Mouse (Mus musculus): ENCODE results near the gene Xpr1.

Gene Xpr1

DNA sequence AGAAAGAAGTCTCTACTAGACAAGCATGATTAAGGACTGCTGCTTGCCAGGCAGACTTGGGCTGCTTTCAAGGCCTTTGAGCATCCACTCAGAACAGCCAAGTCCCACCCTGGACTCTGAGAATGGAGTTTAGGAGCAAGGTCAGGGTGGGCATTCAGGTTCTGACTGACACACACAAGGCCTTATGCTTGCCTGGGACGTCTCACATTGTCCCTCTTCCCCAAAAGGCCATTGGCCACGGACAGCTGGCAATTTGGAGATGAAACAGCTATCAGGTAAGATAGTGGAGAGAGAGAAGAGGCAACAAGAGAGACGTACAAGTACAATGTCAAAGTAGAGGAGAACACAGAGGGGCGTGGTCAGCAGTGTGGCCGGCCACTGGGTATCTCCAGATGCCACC lies 165.6 kb downstream of the Xpr1 start:
- DNase-seq (ENCODE audit: low read depth, low spot score) = no peak

DNA sequence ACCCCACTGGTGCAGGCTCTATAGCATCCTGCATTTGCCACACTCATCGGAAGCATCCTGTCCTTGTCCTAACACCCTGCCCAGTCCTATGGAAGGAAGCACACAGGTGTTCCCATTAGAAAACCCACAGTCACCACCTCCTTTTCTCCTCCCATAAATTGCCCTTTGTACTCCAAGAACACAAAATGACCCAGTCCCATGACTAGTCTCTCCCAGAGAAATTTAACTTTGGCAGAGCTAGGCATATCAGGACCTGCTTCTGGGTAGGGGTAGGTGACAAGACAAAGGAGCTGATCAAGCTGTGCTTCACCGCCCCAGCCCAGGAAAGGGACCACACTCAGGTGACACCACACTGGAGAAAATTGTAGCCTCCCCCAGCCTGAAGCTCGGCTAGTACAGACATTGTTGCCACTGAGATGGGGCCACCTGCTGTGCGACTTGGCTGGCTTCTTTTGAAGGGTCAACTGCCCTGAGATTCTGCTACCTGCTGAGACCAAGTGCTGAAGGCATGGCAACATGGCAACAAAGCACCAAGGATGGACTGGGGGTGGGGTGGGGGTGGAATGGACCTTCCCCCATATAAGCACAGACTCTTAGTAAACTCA lies 166.6 kb downstream of the Xpr1 start:
- DNase-seq (ENCODE audit: low read depth, low spot score) = no peak

DNA sequence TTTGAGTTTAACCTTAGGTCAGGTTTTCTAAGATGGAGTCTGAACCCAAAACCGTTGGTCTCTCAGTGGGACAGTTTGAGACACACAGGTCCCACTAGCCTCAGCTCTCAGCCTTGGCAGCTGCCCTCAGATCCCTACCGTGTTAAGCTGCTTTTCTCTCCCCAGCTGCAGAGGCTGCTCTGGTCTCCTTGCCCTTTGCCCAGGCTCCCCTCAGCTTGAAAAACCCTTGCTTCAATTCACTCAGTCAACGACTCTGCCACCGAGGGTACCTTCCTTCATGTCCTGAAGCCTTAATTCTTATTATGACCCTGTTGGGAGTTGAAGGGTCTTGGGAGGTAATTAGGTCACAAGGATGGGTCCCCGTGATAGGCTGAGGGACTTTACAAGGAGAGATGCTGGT lies 167.3 kb downstream of the Xpr1 start:
- DNase-seq (ENCODE audit: low read depth, low spot score) = no peak

DNA sequence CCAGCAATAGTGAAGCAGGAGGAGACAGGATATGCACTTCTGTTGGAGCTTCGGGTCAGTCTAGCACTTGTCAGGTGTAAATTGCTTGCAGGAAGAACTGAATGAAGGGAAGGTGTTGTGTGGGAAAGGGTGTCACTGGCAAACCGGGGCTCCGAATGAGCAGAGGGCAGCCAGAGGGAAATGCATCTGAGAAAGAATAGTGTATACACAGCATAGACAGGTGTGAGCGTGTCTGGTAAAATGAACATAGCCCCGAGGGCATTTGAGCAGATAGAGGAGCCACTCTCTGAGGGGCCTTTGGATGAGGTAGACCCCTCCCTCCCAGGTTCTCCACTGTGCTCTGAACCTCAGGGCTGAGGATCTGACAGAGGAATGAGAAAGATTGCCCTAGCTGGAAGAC lies 169.2 kb downstream of the Xpr1 start:
- DNase-seq (ENCODE audit: low read depth, low spot score) = no peak

DNA sequence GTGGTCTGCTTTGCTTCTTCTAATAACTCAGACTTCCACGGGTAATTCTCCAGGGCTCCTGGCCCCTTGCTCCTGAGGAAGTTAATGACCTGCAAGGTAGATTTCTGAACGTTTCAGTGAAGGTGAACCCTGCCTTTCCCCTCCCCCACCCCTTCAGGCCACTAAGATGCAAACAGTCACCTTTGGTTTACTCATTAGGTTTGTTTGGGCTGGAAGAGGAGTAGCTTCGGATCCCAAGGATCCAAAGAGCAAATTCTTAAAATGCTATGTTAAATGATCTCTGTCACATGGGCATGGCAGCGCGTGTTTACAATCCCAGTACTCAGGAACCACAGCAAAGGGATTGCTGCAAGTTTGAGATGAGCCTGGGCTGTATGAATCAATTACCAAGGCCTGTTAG lies 169.8 kb downstream of the Xpr1 start:
- DNase-seq (ENCODE audit: low read depth, low spot score) = no peak

DNA sequence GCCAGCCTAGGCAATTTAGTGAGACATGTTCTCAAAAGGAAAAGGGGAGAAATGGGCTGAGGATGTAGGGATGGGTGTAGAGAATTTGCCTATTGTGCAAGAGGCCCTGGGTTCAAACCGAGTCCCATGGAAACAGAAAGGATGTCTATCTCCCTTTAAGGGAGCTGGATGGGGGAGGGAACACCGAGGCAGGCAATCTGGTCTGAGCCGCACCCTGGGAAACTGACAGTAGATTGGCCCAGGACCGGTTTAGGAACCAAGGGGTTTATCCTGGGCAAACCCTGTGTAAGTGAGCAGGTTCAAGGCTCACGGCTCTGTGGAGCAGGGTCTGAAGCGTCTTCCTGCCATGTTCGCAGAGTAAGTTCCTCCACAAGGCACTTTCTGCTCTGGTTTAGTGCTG lies 171.7 kb downstream of the Xpr1 start:
- DNase-seq (ENCODE audit: low read depth, low spot score) = no peak

DNA sequence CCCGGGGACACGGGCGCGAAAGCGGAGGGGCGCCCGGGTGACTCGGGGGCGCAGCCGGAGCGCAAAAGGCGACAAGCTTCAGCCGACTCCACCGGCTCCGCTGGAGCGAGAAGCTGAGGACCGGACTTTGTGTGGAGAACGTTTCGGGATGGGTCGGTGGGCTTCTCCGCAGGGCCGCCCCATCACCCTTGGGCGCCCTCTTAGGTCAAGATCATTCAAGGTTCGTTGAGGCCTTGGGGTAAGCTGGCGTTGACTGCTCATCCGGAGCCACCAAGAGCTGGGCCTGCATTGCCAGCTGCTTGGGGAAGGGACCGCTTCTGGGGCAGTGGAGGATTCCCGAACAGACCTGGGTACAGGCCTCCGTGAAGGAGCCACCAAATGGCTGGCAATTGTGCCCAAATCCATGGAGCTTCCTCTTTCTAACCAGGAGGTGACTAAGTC lies 172.4 kb downstream of the Xpr1 start:
- no peak for DNase-seq (ENCODE audit: low read depth, low spot score)

DNA sequence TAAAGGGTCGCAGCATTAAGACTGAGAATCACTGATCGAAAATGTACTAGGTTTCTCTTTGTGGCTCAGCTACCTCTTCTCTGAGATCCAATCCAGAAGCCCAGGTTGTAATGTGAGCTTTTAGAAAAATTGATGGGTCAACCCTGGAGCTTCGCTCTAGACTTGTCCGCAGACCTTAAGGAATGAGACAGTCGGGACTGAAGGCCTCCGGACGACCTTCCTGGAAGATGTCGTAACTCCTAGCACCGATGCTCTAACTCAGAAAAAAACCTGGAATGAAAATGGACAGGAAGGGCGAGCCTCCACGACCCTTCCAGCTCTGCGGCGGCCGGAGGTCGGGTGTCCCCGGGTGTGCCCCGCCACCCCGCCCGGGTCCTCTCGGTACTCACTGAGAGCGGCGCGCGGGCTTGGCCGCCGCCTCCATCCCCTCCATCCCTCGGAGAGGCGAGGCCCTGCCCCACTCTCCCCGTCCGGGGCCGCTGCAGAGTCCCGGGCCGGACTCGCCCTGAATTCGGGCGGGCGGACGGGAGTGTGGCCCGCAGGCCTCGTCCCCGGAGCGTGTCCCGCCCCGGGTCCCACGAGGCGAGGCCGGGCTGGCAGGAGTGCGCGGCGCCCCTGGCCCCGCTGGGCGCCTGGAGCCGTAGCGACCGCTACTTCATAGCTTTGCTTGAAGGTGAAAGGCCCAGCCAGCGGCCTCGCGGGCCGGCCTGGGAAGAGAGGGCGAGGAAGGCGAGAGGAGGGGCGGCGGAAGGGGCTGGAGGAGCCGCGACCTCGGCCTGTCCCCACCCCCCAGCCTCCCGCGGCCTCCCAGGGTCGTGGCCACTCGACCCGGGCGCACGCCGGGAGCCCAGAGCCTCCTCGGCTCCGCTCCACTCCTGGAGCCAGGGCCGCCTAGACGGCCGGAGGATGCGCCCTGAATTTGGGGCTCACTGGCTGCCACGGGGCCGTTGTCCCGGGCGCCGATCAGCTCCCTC lies 173.1 kb downstream of the Xpr1 start, which contains the start of gene BC034090:
TSS of gene BC034090 (minus strand) at position 648 of the 974 bp plus-strand sequence.
- no peak for DNase-seq (ENCODE audit: low read depth, low spot score)

DNA sequence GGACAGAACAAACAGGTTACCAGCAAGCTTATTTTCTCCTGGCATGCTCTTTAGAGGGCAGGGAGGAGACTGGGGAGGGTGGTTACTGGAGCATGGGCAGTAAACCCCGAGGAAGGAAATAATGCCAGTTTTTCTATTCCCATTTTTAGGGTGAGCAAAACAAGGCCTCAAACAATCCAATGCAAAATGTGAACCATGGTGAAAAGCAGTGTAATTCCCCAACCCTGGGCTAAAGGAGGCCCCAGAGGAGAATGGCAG lies 174.8 kb downstream of the Xpr1 start:
- DNase-seq (ENCODE audit: low read depth, low spot score) = no peak

DNA sequence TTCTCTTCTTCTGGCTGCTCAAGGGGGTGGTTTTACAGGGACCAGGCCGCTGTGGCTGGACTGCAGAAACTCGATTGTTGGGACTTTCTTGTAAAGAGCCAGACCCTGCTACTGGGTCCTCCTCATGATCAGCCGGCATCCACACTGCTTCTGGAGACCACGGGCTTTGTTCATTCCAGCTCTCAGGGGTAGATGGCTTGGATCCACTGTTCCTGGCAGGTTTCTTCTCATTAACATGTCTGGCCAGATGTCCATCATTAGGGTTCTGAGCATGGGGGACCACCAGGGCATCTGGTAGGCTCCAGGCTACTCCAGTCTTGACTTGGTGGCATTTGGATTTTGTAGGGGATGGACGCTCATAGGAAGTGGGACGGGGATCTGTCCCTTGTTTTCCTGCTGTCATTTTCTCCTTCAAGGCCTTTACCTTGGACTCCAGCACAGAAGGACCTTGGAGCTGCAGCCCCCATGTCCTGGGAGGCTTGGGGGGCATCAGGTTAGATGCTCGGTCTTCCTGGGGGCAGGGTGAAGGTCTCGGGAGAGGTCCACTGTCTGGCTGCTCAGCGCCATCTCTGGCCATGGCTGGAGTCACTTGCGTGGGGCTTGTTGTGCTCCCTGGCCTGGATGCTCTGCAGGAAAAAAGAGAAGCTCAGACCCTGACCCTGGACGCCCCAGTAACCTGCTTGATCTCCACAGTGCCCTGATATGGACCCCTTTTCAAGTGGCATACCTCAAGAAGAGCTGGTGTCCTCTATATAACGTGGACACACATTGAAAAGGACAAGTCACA lies 175.3 kb downstream of the Xpr1 start:
- no peak for DNase-seq (ENCODE audit: low read depth, low spot score)

DNA sequence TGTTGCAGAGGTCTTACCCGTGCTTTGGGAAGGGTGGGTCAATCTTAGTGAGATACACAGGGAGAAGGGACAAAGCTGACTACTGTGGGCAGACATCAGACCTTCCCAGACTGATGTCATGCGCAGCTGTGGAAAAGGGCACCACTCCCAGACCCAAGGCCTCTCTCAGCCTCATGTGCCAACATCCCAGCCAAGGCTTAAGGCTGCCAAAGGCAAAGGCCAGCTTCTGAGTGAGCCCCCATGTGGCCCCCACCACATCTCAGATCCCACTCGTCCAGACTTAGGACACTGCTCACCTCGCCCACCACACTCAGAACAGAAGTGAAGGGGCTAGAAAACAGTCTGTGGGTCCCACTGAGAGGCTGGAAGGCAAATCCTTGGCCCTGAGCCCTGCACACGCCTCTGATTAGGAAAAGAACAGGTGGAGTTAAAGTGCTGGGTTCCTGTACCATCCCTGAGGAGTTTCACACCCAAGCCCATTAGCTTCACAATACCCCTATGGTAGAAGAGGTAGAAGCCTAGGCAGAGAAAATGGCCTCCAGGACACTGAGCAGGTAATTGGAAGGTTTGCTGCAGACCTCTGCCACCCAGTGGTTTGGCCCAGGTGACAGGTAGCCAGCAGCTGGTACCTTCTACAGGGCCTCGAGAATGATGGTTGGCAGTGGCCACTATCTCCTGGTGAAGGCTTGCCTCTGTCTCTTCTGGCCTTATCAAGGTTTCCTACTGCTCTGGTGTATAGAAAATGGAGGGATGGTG lies 177.1 kb downstream of the Xpr1 start:
- DNase-seq (ENCODE audit: low read depth, low spot score) = no peak

DNA sequence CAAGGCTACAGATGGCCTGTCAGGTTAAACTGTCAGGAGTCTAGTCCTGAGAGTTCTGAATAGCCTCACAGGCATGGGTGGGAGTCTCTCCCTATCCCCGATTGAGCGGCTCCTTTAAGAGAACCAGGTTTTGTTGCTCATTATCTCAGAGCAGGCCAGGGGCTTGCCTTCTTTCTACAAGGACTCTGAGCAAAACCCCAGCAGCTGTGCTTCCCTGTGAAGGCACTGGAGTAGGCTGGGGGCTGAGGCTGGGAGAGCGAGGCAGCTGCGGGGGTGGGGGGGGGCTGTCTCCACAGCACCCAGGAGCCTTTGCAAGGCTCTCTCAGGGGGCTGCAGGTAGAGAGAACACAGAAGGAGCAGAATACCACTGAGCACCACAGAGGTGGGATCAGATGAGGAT lies 178.0 kb downstream of the Xpr1 start:
- DNase-seq (ENCODE audit: low read depth, low spot score) = no peak

DNA sequence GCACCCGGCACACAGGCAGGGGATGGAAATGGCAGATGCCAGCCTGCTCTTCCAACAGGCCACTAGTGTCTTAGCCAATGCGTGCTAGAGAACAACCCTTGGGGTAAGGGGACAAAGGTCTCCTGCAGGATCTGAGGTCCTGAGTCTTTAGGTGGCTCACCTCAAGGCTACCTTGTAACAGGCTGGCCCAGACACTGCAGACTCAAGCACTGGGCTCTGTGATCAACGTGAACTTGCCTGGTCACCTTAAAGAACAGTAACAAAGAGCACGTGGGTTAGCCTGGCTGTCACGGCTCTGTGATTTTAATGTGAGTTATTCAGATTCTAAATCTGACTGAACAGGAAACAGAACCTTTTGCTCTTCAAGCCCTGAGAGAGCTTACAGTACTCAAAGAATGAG lies 179.1 kb downstream of the Xpr1 start:
- no peak for DNase-seq (ENCODE audit: low read depth, low spot score)

DNA sequence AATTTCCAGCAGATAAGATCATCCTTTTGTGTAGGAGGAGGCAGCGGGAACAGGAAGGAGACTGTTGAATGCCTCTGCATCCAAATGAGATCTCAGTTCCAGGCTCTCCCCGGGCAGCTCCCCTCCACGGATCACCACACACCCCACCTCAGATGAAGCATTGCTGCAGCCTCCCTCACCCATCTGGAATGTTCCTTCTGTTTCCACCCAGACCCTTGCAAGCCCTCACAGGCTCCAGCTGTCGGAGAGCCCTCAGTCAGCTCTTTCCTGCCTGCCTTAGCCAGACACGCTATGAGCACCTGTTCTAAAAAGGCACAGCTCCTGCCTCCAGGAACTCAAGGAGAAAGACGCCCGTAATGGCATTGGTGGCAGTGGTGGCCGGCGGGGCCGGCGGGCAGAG lies 179.8 kb downstream of the Xpr1 start:
- DNase-seq (ENCODE audit: low read depth, low spot score) = no peak

DNA sequence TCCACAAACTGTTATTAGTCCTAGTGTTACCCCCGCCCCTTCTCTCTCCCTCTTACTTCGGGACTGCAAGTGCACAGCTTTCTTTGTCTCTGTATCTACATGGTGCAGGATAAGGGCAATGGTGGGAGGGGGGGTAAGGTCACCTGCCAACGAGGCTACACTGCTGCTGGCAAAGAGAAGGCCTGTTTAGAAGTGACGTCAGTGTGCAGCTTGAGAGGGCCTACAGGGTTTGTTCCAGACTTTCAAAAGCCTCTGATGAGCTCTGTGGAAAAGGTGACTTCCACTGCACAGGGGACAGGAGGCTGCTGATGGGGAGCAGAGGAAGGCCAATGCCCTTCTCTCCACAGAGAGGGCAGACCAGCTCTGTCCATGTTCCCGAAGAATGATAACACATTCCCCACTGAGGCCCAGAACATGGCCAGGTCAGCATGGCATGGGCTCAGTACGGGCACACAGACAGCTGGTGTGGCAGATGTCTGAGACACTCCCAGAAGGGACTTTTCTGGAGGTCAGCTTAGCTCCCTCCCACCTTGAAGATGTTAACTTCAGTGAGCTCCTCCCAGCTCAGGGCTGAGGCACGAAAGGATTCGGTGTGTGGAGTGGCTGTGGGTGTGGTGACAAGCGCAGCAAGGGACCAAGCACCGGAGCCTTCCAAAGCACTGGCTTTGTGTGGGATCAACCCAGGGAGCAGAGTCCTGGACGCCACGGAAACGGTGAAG lies 180.8 kb downstream of the Xpr1 start:
- no peak for DNase-seq (ENCODE audit: low read depth, low spot score)

DNA sequence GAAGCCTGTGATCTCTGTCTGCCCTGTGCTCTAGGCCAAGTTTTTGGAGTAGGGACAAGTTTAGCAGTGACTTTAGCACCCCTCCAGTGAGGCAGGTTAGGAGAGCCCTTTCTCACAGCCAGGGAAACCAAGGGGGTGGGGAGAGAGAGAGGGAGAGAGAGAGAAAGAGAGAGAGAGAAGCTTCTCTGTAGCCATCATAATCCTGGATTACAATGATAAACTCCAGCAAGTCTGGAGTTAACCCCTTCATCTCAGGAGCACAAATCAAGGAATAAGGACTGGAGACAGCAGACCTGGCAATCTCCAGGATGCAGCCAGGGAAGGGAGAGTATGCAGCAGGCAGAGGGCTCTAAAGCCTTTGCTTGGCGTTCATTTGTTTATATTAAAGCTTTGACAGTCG lies 181.6 kb downstream of the Xpr1 start:
- DNase-seq (ENCODE audit: low read depth, low spot score) = no peak

DNA sequence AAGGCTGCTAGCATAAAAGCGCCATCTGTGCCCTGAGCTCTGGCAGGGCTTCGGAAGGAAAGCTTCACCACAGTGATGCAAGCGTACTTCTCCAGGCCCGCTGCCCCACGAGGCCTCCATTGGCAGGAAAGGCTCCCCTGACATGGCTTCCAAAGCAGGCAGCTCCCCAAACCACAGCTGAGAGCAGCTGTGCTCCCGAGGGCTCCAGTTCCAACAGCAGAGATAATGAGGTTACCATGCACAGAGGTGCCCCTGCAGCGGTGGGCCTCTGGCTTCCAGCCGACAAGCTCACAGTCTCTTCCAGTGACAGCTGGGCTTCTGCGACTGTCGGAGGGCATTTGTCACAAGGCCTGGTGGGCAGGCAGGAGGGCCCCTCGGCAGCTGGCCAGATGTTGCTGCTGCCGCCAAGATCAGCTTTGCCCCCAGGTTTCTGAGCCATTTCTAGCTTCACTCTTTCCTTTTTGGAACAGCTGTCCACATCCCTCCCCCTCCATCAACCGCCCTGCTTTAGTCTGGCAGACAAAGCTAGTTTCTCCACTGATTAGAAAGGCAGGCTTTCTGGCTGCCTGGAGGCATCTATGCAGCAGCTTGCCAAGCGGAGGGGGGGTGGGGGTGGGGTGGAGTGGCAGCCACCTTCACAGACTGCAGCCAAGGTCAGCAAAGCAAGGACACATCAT lies 183.1 kb downstream of the Xpr1 start:
- DNase-seq (ENCODE audit: low read depth, low spot score) = no peak

DNA sequence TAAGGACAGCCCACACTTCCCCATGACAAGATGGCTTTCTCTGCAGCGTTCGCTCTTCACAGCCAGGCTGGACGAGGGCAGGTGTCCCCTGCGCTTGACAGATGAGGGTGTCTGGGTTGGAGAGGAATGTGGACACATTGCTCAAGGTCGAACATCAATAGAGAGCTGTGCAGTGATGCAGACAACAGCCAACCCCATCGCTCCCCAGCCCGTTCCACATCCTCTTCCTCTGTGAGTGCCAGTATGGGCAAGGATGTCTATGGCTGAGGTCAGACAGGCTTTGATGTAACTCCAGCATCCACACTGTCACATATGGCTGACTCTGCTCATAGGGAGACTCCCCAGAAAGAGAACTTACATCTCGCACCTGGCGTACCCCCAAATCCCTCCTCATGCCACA lies 183.8 kb downstream of the Xpr1 start:
- DNase-seq (ENCODE audit: low read depth, low spot score) = no peak

DNA sequence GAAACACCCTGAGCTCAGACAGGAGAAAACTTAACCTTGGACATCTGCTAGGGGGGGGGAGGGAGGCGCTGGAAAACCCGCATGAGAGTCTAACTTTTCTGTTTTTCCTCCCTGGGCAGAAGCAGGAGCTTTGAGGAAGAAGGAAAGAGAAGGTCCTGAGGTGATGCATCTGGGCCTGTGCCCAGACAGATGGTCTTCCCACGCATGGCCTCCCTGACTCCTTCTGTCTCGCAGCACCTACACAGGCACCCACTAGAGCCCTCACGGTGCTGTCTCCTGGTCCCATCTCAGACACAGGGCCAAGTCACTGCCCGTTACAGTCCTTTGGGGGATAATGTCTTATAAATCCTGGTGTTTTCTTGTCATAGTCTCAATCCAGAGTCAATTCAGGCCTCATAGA lies 184.4 kb downstream of the Xpr1 start:
- no peak for DNase-seq (ENCODE audit: low read depth, low spot score)

DNA sequence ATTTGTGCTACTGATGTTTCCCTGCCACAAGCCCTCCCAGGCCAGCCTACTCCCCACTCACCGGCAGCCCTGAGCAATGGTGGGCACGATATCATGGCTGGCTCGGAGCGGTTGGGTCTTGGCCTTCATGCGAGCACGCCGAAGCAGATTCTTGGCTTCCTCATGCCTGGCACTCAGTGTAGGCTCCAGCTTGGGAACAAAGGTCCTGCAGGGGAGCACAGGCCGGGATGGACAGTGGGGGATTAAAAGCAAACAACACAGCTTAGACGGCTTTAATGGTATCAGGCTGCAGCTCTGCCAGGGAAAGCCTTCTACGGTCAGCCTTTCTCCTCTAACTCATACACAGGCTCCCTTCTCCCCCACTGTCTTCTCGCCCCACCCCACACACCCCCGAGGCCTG lies 184.8 kb downstream of the Xpr1 start:
- DNase-seq (ENCODE audit: low read depth, low spot score) = no peak

All from c-Kit-negative CD71-positive TER-119-positive erythroid progenitor cells, embryonic 14.5 days (primary cell).